Mouse (Mus musculus): ENCODE results near the gene Klf9. TPM values are rescaled to one million over a fixed set of nuclear protein-coding genes. Genes with fewer than 3 reads are reported as not detected.
A peak's percentile ranks its signal among the peaks of the same experiment; 100 is the strongest.

The Klf9 gene
- total RNA-seq, 2 experiments from 2014 or later = 67.7 to 119 TPM

DNA sequence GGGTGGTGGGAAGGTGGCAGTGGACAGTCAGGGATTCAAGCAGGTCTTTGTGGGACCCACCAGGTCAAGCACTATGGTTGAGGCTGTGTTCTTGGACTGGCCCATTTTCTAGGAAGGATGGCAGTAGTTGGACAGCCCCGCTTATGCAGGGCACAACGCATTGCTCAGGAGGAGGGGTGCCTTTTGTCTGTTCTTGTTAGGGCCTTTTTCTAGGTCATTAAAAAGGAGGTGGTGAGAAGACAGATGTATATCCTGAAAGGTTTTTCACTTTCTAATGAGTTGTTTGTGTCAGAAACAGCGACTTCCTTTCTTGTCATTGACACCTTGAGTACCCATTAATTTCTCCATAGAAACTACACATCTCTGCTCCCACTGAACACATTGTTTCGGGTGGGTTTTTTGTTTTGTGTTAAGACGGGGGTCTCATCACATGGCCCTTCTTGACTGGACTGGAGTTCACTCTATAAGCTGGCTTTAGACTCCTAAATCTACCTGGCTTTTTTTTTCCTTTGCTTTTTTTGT, 12.6 kb downstream of the Klf9 start:
- no peak for DNase-seq
- intact Hi-C loops (cut with DNase I) = loop anchor here (2.0 to 5.0 kb wide), 2 partner anchors 146 to 213 kb away; no protein-coding TSS in a partner anchor

DNA sequence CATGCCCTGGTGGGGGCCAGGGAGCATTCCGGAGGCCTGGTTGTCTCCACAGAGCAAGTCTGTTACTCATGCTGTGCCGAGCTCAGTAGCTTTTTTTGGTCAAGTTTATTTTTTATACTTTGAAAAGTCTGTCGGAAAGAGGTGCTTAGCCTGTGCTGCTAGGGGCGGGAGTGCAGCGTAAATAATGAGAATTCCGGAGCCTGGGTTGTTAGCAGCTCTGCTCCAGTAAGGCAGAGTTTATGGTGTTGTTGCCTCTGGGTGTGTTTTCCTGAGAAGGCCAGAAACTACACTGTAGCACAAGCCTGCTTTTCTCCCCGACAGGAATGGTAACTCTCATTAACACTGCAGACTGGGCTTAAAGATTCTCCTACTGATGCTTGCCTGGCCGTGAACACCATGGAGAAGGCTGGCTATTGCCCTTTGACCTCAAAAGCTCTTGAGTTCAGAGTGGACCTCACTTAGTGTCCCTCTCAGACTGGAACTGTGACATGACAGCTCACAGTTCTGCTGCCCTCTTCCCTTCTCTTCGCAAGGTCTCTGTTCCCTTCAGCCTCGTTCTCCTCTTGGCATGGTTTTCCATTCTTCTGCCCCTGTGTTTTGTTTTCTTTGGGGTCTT, 18.9 kb downstream of the Klf9 start:
- intact Hi-C loops (cut with DNase I) = no loop called here
- no peak for DNase-seq

DNA sequence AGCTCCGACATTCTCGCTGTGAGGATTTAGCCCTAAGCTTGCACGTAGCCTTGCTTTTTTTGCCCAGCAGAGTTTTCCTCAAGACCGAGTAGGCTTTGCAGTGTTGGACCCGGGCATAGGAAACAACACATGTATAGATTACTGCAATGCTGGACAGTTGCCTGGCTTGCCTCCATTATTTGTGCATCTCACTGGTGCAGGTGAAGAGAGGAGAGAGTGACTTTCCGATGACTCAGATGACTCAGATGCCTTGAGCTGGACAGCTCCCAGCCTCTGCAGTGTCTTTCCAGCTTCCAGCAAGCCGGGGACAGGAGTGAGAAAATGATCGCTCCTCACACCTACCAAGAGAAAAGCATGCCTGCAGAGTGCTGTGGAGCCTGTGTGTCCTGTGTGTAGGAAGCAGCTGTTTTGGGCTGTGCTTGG, 21.4 kb downstream of the Klf9 start:
- DNase-seq = peak; percentile 46 to 57
- intact Hi-C loops (cut with DNase I) = no loop called here

- no peak for DNase-seq
- intact Hi-C loops (cut with DNase I) = no loop called here
Observed at GRCm38 (mm10) chr19:23162877-23163276, 21.9 kb downstream of the Klf9 start.

DNA sequence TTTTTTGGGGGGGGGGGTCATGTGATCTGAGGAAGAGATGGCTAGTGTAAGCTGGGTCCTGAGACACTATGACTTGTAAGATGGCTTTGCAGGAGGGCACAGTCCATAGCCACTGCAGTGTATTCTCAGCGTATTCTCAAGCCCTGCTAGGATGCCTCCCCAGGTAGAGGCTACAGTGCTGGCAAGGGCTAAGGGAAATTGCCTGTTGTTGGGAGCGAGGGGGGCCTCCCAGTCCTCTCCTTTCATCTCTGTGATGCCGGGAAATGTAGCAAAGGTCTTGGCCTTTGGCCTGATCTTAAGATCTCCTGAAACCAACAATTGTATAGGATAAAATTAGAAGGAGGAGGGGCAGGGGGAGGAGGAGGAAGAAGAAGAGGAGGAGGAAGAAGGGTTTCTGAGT, 22.3 kb downstream of the Klf9 start:
- DNase-seq = no peak
- intact Hi-C loops (cut with DNase I) = no loop called here

GRCm38 (mm10) chr19:23164651-23165240, 23.7 kb downstream of the Klf9 start:
- intact Hi-C loops (cut with DNase I) = no loop called here
- DNase-seq = no peak

DNA sequence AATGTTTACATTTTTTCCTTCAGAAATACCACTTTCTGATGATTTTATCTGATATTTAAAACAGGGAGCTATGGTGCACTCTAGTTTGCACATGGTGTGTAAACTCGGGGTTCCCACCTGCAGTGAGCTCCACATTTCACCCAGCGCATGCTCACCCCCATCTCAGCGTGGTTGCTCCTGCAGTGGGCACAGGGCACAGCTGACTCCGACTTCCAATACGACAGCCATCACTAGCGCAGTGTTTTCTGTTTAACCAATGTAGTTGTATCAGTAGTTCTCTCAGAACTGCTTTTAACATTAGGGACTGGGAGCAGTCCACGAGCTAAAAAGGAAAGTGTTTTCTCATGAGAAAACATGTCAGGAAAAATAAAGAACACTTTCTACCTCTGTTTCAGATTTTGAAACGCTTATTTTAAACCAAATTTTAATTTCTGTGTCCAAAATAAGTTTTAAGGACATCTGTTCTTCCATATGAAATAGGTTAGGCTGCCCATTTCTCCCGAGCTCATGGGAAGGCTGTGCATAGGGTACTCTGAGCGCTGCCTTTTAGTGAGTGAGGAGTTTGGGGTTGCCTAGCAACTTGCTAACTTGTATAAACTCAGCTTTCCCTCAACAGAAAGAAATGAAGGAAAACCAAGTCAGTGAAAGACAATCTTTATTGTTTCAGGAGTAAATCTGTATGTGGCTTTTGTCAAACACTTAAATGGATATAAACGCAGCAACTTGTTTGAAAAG, 25.7 kb downstream of the Klf9 start:
- intact Hi-C loops (cut with DNase I) = no loop called here
- DNase-seq = no peak

DNA sequence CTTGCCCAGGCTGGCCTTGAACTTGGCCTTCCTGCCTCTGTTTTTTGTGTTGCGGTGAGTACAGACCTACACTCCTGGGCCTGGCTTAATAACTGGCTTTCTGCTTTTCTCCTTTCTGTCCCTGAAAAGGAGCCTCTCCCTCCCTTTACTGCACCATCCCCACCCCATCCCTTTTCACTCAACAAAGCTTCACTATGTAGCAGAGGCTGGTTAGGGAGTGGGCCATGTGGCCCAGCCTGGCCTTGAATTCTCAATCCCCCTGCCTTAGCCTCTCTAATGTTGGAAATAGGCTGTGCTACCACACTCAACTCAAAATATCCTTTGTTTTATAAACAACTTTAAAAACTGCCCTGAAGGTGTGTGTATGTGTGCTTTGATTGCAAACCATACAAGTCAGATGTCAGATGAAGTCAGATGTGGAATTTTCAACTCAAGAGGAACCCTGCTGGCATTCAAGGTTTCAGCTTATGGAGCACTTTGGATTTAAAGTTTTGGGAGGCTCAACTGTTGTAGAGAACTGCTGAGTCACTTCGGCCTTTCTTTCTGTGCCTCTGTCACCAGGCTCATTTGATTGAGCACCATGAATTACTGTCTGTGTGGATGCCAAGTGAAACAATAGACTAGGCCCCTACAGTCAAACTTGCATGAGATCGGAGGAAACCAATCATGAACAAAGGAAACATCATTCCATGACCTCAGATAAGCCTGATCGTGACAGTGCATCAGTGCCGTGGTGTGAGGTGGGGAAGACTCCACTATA, 28.1 kb downstream of the Klf9 start:
- DNase-seq = no peak
- intact Hi-C loops (cut with DNase I) = no loop called here

- intact Hi-C loops (cut with DNase I) = no loop called here
- DNase-seq = no peak
Observed at GRCm38 (mm10) chr19:23169659-23170050, 28.6 kb downstream of the Klf9 start.

- no peak for DNase-seq
- intact Hi-C loops (cut with DNase I) = no loop called here
Observed at GRCm38 (mm10) chr19:23170476-23170875, 29.4 kb downstream of the Klf9 start.

- intact Hi-C loops (cut with DNase I) = no loop called here
- DNase-seq = no peak
Observed at GRCm38 (mm10) chr19:23171136-23171535, 30.1 kb downstream of the Klf9 start.

DNA sequence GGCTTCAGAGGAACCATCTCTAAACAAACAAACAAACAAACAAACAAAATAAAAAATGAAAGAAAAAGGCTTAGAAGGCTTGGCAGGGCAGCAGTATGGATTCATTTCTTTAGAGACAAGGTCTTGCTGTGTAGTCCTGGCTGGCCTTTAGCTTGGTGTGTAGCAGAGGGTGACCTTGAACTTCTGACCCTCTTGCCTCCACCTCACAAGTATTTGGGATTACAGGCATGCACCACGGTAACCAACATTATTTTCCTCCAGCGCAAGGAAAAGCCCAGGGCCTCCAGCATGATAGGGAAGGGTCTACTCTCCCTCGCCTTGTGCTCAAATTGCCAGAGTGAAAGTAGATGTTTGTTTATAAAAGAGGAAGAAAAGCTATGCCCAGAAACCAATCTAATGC, 34.1 kb downstream of the Klf9 start:
- intact Hi-C loops (cut with DNase I) = no loop called here
- no peak for DNase-seq

DNA sequence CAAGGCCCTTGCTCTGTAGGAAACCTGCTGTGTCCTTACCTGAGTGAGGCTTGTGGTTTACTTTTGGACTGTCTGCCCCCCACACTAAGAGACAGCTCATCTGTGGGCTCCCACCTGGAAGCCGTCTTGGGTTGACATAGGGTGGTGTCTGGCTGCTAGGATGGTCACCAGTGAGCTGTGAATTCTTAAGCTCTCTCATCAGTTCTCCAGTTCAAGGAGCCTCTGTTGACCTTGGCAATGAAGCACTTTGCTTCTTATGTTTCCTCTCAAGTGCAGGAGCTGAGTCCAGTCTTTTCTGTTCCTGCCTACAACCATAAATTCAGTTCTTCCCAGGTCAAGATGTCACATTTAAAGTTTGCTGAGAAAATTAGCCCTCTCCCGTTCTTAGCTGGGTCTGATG, 34.5 kb downstream of the Klf9 start:
- DNase-seq = no peak
- intact Hi-C loops (cut with DNase I) = no loop called here

DNA sequence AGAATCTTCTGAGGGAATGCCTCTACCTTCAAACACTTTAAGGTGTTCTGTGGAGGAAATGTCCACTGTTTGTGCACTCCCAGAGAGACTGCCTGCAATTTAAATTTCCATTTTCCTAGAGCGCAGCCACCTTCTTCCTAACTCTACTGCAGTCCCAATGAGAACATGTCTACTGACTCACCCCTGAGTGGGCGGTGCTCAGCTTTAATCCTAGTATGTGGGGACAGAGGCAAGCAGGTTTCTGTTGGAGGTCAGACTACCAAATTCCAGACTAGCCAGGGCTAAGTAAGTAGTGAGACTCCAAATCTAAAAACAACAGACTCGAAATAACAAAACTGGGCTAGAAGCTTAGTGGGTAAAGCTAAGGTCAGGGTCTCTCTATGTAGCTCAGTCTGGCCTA, 37.5 kb downstream of the Klf9 start:
- DNase-seq = no peak
- intact Hi-C loops (cut with DNase I) = no loop called here

- no peak for DNase-seq
- intact Hi-C loops (cut with DNase I) = no loop called here
Observed at GRCm38 (mm10) chr19:23183493-23183892, 42.5 kb downstream of the Klf9 start.

DNA sequence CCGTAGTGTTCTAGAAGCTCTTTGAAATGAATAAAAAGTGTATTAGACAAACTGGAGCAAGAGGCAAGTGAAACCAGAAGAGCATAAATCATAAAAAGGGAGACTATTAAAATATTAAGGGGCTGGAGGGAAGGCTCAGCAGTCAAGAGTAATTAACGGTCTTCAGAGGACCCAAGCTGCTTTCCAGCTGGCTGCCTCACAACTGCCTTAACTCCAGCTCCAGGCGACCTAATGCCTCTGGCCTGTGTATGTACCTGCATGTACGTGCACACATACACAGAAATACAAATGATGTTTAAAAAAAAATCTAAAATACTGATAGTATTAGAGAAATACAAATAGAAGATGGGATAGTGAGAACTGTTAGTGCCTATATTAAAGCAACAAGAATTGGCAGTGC, 43.0 kb downstream of the Klf9 start:
- intact Hi-C loops (cut with DNase I) = no loop called here

DNA sequence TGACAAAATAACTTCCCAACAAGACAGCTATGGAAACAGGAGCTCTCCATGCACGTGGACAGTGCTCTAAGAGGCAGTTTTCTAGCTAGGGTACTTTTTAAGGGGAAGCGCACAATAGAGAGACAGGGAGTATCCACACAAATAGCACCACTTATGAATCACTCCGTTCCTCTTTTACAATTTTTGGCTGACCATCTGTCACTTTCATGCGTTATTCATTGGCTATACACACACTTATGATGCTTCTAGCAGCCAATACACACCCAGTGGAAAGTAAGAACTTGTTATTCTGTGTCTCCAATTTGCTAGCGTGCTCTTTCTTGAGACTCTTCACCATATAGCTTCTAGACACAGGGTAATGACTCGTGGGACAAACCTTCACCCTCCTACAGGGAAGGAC, 46.7 kb downstream of the Klf9 start:
- intact Hi-C loops (cut with DNase I) = no loop called here
- DNase-seq = no peak

More for the DNA sequence above, 43.0 kb downstream of the Klf9 start:
- DNase-seq = no peak

DNA sequence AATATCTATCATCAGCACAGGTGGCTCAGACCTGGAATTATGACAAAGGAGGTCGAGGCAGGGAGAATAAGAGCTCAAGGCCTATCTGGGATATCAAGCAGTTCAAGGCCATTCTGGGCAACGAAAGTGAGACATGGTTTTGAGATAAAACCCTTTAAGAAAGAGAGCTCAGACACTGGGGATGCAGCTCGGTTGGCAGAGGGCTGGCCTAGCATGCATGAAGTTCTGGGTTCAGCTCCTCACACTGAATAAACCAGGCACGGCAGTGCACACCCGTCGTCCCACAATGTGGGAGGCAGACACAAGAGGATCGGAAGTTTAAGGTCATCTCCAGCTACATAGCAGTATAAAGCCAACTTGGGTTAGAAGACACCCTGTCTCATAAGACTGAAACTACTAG, 48.0 kb downstream of the Klf9 start:
- intact Hi-C loops (cut with DNase I) = no loop called here
- DNase-seq = no peak

DNA sequence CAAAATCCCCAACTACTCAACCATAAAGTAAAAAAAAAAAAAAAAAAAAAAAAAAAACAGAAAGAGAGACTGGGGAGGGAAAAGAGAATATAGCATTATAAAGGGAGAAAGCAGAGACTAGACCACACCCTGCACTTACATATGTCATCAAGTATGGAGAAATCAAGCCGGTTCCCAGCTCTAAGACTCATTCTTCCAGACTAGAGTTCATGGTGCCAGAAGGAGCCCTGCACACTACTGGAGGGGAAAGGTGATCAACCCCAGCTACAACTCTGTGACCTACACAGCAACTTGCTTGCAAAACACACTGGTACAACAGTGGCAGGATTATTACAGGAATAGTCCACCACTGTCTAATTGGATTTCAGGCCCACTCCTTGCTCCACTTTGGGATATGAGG, 48.7 kb downstream of the Klf9 start:
- intact Hi-C loops (cut with DNase I) = no loop called here
- no peak for DNase-seq

DNA sequence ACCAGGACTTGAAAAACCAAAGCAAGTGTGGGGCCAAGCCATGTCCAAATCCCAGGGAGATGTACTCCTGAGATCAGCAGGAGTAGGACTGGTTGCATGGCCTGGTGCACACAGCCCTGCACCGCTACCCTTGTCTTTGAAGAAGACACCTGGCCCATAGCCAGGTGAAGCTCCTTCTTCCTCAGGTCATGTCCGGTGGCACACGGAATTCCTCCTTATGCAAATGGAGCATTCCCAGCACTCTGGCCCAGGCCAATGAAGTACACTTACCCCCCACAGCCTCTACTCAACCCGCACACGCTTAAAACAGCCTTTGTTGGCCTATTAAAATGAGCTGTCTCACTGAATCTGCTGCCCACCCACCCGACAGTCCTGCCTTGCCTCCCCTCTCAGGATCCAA, 50.5 kb downstream of the Klf9 start:
- no peak for DNase-seq
- intact Hi-C loops (cut with DNase I) = no loop called here

DNA sequence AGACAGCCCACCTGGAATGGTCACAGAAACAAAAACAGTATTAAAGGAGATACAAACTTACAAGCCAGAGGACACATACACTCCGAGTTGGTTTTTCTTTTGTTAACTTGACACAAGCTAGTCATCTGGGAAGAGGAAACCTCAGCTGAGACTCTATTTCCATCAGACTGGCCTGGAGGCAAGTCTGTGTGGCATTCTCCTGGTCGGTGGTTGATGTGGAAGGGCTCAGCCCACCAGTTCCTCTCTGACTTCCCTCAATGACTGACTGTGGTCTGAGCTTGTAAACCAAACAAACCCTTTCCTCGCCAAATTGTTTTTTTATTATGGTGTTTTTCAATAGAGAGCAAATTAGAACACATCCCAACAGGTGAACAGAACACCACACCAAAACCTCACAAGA, 52.0 kb downstream of the Klf9 start:
- intact Hi-C loops (cut with DNase I) = no loop called here

More for the DNA sequence above, 52.0 kb downstream of the Klf9 start:
- DNase-seq = no peak
